Mouse (Mus musculus) G1E-ER4 (cell line): ENCODE results near the gene Ppp1r9b. TPM values are rescaled to one million over a fixed set of nuclear protein-coding genes. Genes with fewer than 3 reads are reported as not detected.

ENCODE experiments used
- GATA1 ChIP-seq: IDR thresholded peaks from one replicate; pipeline ENCODE4 v1.8.0; 2012; ENCODE audit warnings: low read length, inconsistent platforms
- polyA plus RNA-seq: library from polyadenylated mRNA; stranded (reverse); fragments of >175 nt; gene quantifications from 2 replicates; pipeline ENCODE4 v1.2.3, GENCODE M21; 2012

Ppp1r9b gene
- polyA plus RNA-seq, 1 experiment, result 249 TPM

DNA sequence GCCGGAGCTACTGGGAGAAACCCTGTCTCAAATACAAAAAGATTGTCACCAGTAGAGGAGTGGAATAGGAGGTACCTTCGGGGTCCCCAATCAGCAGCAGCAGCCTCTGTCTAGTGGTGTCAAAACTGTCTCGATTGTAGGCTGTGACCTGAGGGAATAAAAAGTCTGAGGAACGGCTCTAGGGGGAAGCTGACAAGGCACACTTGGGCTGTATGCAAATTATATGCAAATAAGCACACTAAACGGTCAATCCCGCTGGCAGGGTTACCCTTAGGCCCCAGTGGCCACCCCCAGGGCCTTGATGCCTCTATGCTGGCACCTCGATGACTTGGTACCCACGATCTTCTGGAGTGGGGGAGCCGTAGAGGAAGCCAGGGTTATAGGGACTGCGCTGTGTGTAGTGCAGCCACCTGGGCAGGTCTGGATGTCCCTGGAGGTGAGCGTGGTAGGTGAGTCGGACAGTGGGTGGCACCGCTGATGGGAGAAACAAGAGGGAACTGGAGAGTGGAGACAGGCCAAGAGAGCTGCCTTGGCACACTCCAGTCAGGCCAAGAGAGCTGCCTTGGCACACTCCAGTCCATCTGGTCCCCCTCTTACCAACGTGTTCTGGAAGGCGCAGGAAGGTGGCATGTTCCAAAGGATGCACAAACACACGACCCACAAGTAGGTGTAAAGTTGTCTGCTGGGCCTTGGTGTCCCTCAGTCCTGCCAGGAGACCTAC lies 18.8 kb upstream of the Ppp1r9b start:
- TF ChIP-seq GATA1, result no peak

DNA sequence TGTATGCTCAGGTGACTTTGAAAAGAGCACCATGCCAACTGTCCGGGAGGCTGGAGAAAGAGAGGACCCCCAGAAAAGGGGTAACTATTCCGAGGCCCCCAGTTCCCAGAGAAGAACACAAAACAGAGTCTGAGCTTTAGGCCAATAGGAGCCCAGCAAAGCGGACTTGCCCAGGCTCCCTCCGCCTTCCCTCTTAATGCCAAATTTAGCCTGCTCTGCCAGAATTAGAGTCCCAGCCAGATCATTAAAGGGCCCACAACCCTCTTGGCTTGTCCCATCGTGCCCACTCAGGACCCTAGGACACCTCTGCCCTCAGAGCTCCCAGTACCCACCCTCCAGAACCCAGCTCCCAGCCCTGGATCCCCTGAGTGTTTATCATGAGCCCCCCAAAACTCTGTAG lies 17.9 kb upstream of the Ppp1r9b start:
- TF ChIP-seq GATA1, result no peak

DNA sequence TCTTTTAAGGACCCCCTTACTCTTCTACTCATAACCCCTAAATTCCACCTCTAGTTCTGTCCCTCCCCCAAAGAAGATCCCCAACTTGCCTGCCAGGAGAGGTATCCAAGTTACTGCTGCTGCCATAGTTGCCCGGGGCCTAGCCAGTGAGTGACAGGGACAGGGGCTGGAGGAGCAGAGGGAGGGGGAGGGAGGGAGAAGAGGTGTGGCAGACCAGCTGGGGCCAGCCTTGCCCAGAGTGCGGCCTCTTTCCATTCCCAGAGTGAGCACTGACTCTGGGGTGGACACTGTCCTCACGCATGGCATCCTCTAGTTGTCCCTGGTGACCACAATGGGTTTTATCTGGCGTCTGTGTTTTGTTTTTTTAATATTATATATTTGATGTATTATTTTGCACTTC lies 17.5 kb upstream of the Ppp1r9b start:
- TF ChIP-seq GATA1, result no peak

DNA sequence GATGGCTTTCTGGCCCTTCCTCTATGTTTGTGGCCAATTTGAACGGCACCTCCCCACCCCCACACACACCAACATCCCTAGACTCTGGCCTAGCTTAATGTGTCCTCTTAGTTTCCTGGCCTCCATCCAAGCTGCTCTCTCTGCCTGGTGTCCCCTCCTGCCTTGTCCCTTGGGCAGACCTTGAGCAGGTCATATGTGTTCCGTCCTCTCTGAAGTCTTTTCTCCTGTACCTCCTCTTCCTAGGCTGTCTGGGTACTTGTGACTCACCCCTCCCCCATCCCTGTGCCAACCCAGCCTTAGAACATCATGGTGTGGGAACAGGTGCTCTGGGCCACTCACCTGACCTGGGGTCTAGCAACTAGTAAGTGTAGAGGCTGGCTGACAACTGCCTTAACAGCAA lies 15.9 kb upstream of the Ppp1r9b start:
- TF ChIP-seq GATA1, result no peak

DNA sequence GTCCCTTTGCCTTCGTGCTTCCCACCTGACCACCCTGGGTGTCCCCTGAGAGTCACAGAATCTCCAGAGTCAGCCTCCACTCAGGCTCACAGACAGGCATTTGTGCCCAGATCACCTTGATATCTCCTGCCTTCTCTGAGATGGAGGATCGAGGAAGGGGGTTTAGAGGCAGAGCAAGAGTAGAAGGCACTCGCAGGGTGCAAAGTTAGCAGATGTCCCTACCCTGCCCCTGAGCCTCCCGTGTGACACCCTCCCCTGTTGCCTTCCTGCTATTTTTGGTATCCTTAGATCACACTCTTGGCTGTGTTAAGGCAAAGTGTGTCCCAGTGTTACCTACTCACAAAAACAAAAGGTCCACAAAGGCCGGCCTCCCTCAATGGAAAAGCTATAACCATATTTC lies 14.6 kb upstream of the Ppp1r9b start, which contains the start of gene Sgca:
Gene Sgca, minus strand, starts transcription at position 129 of the 400 bp plus-strand sequence.
- TF ChIP-seq GATA1, result no peak

DNA sequence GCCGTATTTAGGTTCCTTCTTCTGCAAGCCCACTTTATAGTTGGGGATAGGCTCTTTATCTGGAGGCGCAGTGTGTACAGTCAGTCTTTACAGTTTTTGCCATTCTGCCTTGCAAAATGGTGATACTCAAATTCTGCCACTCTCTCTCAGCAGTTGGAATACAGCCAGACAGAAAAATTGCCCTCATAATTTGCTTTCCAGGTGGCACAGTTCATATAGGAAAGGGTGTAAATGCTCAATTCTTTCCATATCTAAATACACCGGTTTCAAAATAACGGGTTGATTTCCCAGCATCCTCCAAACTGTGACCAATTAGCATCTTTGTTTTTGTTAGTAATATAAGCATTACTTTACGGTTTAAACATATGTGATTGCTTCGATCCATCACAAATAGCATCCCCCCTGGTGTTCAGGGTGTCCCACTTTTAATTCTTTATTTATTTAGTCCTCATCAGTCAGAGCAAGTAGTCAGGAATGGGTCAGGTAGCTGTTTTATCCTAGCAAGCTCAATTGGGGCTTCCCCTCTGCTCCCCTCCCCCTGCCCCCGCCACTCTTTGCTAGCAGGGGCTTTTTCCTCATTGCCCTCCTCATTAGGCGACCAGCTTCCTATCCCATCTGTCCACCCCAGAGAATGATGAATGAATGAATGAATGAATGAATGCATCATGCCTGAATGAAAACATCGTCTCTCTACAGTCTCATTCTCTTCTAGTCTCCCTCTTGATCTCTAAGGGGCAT lies 12.5 kb upstream of the Ppp1r9b start:
- no peak for TF ChIP-seq GATA1

DNA sequence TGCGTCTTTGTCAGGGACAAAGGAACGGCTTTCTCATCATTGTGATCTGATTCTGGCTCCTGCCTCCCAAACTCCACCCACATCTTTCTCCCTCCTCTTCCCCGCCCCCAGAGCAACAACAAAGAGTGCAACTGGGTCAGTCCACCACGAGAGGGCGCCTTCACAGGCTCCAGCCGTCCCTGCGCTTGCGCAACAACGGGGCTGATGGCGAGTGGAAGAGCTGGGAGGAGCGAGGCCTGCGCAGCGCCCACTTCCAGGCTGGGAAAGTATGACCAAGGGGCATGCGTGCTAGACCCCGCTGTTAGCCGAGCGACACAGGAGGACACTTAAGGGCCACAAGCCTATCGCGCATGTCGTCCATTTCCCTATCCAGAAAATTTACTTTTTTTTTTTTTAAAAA lies 11.9 kb upstream of the Ppp1r9b start:
- no peak for TF ChIP-seq GATA1

DNA sequence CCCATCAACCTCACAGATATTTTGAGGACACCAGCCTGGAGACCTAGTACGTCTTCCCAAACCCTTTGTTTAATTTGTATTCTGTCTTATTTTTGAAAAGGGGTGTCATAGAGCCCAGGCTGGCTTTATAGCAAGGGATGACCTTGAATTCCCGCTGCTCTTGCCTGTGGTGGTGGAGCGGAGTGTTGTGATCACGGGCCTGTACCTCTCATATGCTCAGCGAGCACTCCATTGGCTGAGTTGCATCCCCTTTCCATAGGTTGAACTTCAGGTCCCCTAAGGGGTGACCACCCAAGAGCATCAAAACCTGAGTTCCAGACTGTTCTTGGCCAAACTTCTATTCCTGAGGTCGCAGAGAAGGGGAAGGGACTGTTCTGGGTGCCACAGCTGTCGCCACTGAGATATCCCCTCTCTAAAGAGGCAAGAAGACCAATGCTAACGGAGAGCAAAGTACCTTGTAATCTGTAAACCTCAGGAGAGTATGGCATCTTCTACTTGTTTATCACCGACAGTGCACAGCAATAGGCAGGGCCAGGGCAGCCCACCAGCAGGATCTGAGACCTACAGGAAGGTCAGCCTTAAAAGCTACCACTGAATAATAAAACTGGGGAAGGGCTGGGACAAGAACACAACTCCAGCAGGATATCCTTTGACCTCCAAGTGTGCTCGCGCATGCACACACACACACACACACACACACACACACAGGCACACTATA lies 11.2 kb upstream of the Ppp1r9b start:
- TF ChIP-seq GATA1, result no peak

DNA sequence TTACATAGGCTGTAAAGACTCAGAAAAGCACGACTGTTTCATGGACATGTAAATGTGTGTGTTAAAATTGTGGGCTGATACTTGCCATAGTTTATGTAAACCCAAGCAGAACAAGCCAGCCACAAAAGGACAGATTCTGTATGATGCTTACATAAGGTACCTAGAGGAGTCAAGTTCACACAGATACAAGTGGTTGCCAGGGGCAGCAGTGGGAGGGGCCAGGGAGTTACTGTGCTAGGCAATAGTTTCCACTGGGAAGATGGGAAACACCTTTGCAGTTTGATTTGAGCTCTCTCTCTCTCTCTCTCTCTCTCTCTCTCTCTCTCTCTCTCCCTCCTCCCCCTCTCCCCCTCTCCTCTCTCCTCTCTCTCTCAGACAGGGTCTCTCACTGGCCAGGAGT lies 5.7 kb upstream of the Ppp1r9b start:
- no peak for TF ChIP-seq GATA1

DNA sequence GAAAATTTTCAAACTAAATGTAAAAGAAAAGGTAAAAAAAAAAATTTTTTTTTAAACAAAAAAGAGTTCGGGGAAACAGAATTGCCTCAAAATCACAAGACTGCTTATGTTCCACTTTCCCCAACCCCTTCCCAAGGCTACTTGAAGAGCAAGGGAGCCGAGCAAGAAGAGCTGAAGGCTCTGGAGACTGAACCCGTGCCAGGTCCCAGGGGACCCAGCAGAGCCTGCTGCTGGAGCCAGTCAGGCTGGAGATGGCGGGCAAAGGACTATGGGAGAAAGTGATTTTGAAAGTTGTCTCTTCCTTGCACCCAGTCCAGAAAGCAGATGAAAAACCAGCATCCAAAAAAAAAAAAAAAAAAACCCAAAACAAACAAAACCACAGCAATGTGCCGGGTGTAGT lies 5.0 kb upstream of the Ppp1r9b start:
- no peak for TF ChIP-seq GATA1

DNA sequence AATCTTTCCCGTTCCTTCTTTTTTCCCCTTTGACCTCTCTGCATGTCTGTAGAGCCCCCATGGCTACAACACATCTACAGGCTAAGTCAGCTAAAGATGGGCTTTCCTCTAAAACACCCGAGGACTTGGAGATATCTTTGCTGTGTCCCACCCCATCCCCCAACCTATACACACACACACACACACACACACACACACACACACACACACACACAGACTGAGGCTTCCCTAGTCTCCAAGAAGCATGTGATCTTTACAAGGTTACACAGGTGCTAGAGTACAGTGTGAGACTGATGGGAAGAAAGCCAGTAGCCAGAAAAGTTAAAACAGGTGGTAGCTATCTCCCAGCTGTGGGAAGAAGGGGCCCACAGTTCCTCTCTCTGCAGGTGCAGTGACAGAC lies 4.4 kb upstream of the Ppp1r9b start:
- no peak for TF ChIP-seq GATA1

DNA sequence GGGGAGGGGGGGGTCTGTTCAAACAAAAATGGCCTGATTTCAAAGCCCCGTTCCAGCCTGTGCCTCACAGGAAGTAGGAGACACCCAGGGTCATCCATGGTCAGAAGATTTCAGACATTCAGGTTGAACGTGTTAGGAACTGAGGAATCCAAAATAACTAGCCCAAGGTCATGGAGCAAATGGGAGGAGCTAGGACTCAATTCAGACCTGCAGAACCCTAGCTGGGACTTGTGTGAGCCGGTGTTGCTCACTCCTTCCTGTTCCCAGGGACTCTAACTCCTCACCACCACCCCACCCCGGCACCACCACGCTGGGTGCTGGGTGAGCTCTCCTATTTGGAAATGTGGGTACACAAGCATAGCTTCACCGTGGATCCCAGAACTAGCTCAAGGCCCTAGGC lies 3.5 kb upstream of the Ppp1r9b start:
- no peak for TF ChIP-seq GATA1

DNA sequence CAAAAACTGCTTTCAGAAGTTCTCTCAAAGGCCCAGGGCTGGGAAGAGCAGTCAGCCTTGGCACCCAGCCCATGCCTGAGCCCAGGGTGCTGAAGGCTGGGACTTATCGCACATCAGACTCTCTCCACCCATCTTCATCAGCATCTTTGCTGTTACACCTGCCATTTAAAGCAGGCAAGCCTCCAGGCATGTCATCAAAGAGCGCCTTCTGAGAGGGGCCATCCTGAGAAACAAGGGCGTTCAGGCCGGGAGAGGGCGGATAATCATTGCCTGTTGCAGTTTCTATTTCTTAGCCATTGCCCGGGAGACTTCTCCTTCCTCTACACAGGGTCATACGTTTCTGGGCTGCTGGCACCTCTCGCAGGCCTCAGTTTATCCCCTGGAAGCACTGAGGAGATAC lies 3.0 kb upstream of the Ppp1r9b start:
- TF ChIP-seq GATA1, result no peak

DNA sequence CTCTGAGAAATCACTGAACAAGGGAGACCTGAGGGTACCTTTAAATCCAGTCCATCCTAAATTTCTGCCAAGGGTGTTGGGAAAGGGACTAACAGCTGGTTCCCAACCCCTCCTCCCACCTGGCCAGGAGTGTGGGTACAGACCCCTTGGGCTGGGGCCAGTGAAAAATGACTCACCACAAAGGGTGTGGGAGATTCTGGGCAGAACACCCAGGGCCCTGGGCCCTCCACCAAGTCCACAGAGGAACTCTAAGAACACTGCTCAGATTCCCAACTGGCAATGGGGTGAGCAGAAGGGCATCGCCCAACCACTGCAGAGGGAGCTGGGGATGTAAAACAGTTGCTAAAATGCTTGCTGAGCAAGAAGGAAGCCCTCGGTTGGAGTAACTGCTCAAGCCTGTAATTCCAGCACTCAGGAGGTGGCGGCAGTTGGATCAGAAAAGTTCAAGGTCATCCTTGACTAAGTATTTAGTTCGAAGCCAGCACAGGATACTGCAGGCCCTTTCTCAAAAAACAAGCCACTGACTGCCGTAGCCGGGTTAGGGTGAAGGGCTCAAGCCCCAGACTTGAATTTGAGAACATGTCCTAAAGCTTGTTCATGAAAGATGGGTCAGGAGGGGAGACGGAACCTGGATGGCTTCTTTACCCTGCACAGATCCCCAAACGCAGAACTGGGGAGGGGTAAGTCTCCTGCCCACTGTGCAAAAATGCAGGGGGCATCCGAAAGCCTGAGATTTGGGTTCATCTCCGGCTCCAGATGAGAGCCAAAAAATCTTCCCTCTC lies 1.9 kb upstream of the Ppp1r9b start:
- TF ChIP-seq GATA1, result no peak

DNA sequence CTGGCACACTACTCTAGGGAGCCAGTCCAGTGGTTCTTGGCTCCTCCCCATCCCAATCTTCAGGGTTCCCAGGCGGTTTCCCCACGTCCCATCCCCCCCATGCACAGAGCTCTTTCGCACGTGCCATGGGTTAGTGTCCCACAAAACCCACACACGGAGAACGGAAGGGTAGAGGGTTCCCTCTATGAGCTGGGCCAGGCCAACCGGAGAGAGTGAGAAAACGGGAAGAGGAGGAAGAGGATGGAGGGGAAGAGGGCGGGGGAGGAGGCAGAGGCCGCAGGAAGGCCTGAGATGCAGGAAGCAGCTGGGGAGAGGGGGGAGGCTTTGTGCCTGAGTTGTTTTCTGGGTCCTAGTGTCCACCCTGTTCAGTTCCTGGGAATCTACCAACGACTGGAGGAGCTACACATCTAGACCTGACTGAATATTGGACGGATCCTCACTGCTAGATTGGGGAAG lies 1.2 kb upstream of the Ppp1r9b start:
- TF ChIP-seq GATA1, result no peak
